Mouse (Mus musculus) A20 (cell line): ENCODE measurements at regions not wholly inside any gene's neighbourhood (a gene's known extent, or its start where the extent isn't known, plus 50 kb on each side); places are given as distances from the start of the nearest gene placed in this dataset.

Experiments
- DNase-seq: peaks from one replicate; pipeline ENCODE4 v3.0.0-alpha.2; 2011; ENCODE audit warnings: low read depth, low spot score

GRCm38 (mm10) chr13:48083294-48083693 is 177.7 kb upstream of the Id4 start:
- DNase-seq = no peak

GRCm38 (mm10) chr13:48083807-48084206 is 177.2 kb upstream of the Id4 start:
- no peak for DNase-seq

GRCm38 (mm10) chr13:48094275-48095035 is 166.6 kb upstream of the Id4 start:
- no peak for DNase-seq

GRCm38 (mm10) chr13:48102156-48102555 is 158.9 kb upstream of the Id4 start:
- no peak for DNase-seq

- DNase-seq = no peak
These were observed 158.5 kb upstream of the Id4 start for GRCm38 (mm10) chr13:48102576-48102975.

GRCm38 (mm10) chr13:48104766-48105165 is 156.3 kb upstream of the Id4 start:
- no peak for DNase-seq

- DNase-seq = no peak
These were observed 154.1 kb upstream of the Id4 start for GRCm38 (mm10) chr13:48106946-48107345.

- no peak for DNase-seq
These were observed 145.1 kb upstream of the Id4 start for GRCm38 (mm10) chr13:48115890-48116289.

GRCm38 (mm10) chr13:48126582-48126981 is 134.4 kb upstream of the Id4 start:
- no peak for DNase-seq

GRCm38 (mm10) chr13:48130724-48131123 is 130.3 kb upstream of the Id4 start:
- DNase-seq = no peak

GRCm38 (mm10) chr13:48131681-48132080 is 129.3 kb upstream of the Id4 start:
- no peak for DNase-seq

- DNase-seq = no peak
These were observed 115.1 kb upstream of the Id4 start for GRCm38 (mm10) chr13:48145976-48146375.

GRCm38 (mm10) chr13:48147061-48147460 is 114.0 kb upstream of the Id4 start:
- no peak for DNase-seq

GRCm38 (mm10) chr13:48153248-48153647 is 107.8 kb upstream of the Id4 start:
- DNase-seq = no peak

GRCm38 (mm10) chr13:48153684-48154413 is 107.2 kb upstream of the Id4 start:
- no peak for DNase-seq

GRCm38 (mm10) chr13:48154414-48155105 is 106.5 kb upstream of the Id4 start:
- no peak for DNase-seq

GRCm38 (mm10) chr13:48159020-48159910 is 101.8 kb upstream of the Id4 start:
- DNase-seq = no peak

GRCm38 (mm10) chr13:48160161-48160560 is 100.9 kb upstream of the Id4 start:
- DNase-seq = no peak

- DNase-seq = no peak
These were observed 99.7 kb upstream of the Id4 start for GRCm38 (mm10) chr13:48161339-48161738.

GRCm38 (mm10) chr13:48164586-48164985 is 96.4 kb upstream of the Id4 start:
- no peak for DNase-seq

GRCm38 (mm10) chr13:48165838-48166237 is 95.2 kb upstream of the Id4 start:
- DNase-seq = no peak
